Mouse (Mus musculus) hindbrain, embryonic 16.5 days (tissue): ENCODE results near the gene Adk. TPM values are rescaled to one million over a fixed set of nuclear protein-coding genes. Genes with fewer than 3 reads are reported as not detected.

Source experiments
- ATAC-seq: fragments of 200-750 bp; cut with Nextera tagmentation; 2 replicates; pipeline ENCODE4 v1.8.0; 2017; ENCODE audit warnings: moderate TSS enrichment, moderate library complexity
- H3K27ac ChIP-seq: fragments of 300-500 bp; sonication (generic); 2 replicates; pipeline ENCODE4 v1.5.1; 2014; ENCODE audit warnings: low read depth, mild to moderate bottlenecking, control low read depth, low read length, moderate library complexity
- H3K27me3 ChIP-seq: fragments of 300-500 bp; sonication (generic); replicated peaks from 2 replicates; pipeline ENCODE4 v1.6.1; 2014; ENCODE audit warnings: low read length; ENCODE audit not compliant: control insufficient read depth, insufficient read depth
- H3K36me3 ChIP-seq: fragments of 300-500 bp; sonication (generic); 2 replicates; pipeline ENCODE4 v1.6.1; 2014; ENCODE audit warnings: mild to moderate bottlenecking, low read length, moderate library complexity, mixed read lengths; ENCODE audit not compliant: control insufficient read depth, insufficient read depth
- H3K4me1 ChIP-seq: fragments of 300-500 bp; sonication (generic); 2 replicates; pipeline ENCODE4 v1.6.1; 2014; ENCODE audit warnings: low read depth, low read length; ENCODE audit not compliant: control insufficient read depth, insufficient read depth
- H3K4me2 ChIP-seq: fragments of 300-500 bp; sonication (generic); 2 replicates; pipeline ENCODE4 v1.6.1; 2014; ENCODE audit warnings: mild to moderate bottlenecking, low read length, control low read depth, moderate library complexity
- H3K4me3 ChIP-seq: fragments of 300-500 bp; sonication (generic); 2 replicates; pipeline ENCODE4 v1.5.1; 2014; ENCODE audit warnings: mild to moderate bottlenecking, low read length, control low read depth, moderate library complexity
- H3K9ac ChIP-seq: fragments of 300-500 bp; sonication (generic); 2 replicates; pipeline ENCODE4 v1.6.1; 2014; ENCODE audit warnings: low read depth, mild to moderate bottlenecking, control low read depth, low read length, moderate library complexity
- H3K9me3 ChIP-seq: fragments of 300-500 bp; sonication (generic); 2 replicates; pipeline ENCODE4 v1.6.1; 2014; ENCODE audit warnings: mild to moderate bottlenecking, low read length, moderate library complexity; ENCODE audit not compliant: control insufficient read depth
- WGBS: fragments of 180-500 bp; shearing (Covaris S2); extraction: QIAGEN DNeasy Blood & Tissue Kit; methylation state at CpG from one replicate; pipeline ENCODE4 v1.1.7; 2014; 5-methylcytosine and 5-hydroxymethylcytosine counted together
- polyA plus RNA-seq: library from polyadenylated mRNA; unstranded; fragments of >200 nt; fragmentation: Nextera tagmentation; extraction: Ambion mirVana; gene quantifications from 2 replicates; pipeline ENCODE4 v1.2.1, GENCODE M21; 2015

Adk gene
- polyA plus RNA-seq, 1 experiment from 2014 or later, result 45.9 TPM

DNA sequence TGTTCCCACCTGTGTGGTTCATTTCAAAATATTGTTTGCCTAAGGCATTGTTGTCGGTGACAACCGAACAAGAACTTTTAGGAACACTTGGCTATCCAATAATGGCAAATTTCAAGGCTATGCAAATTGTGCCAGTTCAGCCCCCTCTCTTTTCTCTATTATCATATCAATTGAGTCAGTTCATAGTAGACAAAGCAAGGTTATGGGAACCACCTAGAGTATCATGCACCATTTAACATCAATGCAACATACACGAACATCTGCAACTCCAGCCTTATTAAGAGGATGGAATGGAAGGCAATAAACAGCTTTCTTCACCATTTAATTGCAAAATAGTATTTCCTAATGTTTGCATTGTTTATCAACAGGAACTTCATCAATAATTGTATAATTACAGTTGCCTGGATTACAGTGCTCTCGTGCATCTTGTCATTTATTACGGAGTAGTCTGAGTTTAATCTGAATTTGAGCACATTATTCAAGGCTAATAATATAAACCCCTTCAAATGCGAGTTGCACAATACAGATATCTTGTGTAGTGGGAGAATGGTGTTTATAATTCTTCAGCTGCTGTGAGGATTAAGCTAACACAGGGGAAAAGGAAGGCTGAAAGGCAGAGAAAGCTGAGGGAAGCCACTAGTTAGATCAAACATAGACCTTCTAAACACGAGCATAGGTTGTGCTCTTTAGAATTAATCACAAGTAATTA, 358.5 kb downstream of the Adk start:
- 38% methylated on average over 7 of the region's 7 CpGs for WGBS
- H3K9ac ChIP-seq, result no peak overlapping the region
- no peaks in the 10 kb centered on the region; the same call in 1 of the 2 replicates for H3K27me3 ChIP-seq
- no peak overlapping the region for H3K4me3 ChIP-seq
- no peak overlapping the region for H3K27ac ChIP-seq
- no peak overlapping the region for H3K4me2 ChIP-seq
- H3K9me3 ChIP-seq, result 0 out of 2 replicates have a peak, but pooled peaks cover 2% of the 10 kb centered on the region
- H3K36me3 ChIP-seq, result no peaks in the 10 kb centered on the region
- no peak for ATAC-seq
- H3K4me1 ChIP-seq, result no peaks in the 10 kb centered on the region

DNA sequence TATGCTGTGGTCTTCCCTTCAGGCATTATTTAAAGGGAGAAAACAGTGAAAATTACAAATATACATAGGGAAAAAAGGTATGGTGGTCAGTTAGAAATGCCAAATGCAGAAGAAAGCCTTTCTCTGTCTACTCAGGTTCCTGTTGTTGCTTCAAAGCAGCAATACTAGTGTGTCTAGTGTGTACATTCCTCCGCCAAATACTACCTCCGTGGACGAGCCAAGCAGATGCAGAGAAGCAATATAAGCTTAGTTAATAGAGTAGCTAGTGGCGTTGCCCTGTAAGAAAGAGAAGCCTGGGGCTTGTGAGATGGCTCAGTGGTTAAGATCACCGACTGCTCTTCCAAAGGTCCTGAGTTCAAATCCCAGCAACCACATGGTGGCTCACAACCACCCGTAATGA, 359.1 kb downstream of the Adk start:
- no peak overlapping the region for H3K4me2 ChIP-seq
- H3K4me3 ChIP-seq, result no peak overlapping the region
- no peaks in the 10 kb centered on the region; the same call in 1 of the 2 replicates for H3K27me3 ChIP-seq
- ATAC-seq, result no peak
- H3K9me3 ChIP-seq, result 0 out of 2 replicates have a peak, but pooled peaks cover 2% of the 10 kb centered on the region
- H3K27ac ChIP-seq, result no peak overlapping the region
- no peaks in the 10 kb centered on the region for H3K36me3 ChIP-seq
- no peak overlapping the region for H3K9ac ChIP-seq
- H3K4me1 ChIP-seq, result no peaks in the 10 kb centered on the region
- 75% methylated on average over 6 of the region's 6 CpGs for WGBS

DNA sequence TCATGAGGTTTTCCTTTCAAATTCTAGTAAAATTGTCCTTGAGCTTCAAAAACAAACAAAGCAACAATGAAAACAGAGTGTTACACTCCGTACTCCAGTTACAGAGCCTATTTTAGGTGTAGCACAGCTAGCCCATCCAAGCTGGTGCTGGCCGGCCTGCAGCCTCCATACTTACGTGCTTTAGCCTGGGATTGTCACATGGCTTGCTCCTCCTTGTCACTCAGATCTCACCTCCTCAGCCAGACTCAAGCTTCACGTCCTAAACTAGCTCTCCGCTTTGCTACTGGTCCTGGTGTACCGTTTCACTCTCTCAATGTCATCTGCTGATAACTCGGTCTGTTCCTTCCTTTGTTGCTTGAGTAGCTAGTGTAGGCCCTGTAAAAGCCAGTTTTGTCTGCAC, 366.0 kb downstream of the Adk start:
- Histone ChIP-seq H3K4me3 (no peak overlapping the region), H3K36me3 (no peaks in the 10 kb centered on the region), H3K4me1 (no peaks in the 10 kb centered on the region), H3K9me3 (no peaks in the 10 kb centered on the region), H3K27ac (no peak overlapping the region), H3K4me2 (no peak overlapping the region), H3K9ac (no peak overlapping the region), H3K27me3 (no peaks in the 10 kb centered on the region; the same call in 1 of the 2 replicates)
- no peak for ATAC-seq
- 82% methylated on average over 7 of the region's 7 CpGs for WGBS

DNA sequence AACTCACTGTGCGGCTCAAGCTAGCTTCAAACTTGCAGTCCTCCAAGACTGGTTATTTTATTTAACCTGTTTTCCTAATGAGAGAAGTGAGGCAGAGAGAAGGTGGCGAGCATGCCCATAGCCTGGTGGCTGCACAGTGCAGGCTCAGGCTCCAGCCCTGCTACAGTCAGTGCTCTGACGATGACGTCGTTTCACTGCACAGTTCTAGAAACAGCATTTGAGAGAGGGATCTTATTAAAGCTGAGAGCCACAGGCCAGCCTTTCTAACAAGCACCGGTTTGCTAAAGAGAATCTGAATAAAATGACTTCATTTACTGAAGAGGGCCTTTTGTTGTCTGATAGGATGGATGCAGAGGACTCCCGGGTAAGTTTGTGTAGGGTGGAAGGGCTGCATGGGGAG, 375.0 kb downstream of the Adk start:
- peak; percentile 79; the same call in 1 of the 2 replicates for ATAC-seq
- no peak overlapping the region for H3K4me2 ChIP-seq
- 43% methylated on average over 7 of the region's 7 CpGs for WGBS
- no peaks in the 10 kb centered on the region for H3K4me1 ChIP-seq
- H3K27ac ChIP-seq, result no peak overlapping the region
- H3K27me3 ChIP-seq, result no peaks in the 10 kb centered on the region
- no peaks in the 10 kb centered on the region for H3K9me3 ChIP-seq
- no peak overlapping the region for H3K9ac ChIP-seq
- H3K4me3 ChIP-seq, result no peak overlapping the region
- no peaks in the 10 kb centered on the region for H3K36me3 ChIP-seq

DNA sequence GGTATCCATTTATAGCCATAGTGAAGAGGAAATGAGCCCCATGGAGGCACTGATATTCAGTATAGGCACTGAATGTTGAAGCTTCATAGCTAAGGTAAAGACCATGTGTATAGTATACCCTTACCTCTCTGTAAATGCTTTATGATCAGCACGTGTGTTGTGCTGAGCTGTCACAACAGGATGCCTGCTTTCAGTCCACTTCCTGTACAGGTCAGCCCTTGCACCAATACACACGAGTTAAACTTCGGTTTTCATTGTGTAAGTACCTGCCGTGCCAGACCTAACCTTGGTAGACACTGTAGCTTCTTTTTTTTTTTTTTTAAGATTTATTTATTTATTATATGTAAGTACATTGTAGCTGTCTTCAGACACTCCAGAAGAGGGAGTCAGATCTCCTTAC, 381.0 kb downstream of the Adk start:
- Histone ChIP-seq H3K4me1 (no peaks in the 10 kb centered on the region), H3K4me2 (no peak overlapping the region), H3K9me3 (no peaks in the 10 kb centered on the region), H3K9ac (no peak overlapping the region), H3K27ac (no peak overlapping the region), H3K36me3 (no peaks in the 10 kb centered on the region), H3K4me3 (no peak overlapping the region), H3K27me3 (no peaks in the 10 kb centered on the region)
- 91% methylated on average over 4 of the region's 4 CpGs for WGBS
- ATAC-seq, result no peak

DNA sequence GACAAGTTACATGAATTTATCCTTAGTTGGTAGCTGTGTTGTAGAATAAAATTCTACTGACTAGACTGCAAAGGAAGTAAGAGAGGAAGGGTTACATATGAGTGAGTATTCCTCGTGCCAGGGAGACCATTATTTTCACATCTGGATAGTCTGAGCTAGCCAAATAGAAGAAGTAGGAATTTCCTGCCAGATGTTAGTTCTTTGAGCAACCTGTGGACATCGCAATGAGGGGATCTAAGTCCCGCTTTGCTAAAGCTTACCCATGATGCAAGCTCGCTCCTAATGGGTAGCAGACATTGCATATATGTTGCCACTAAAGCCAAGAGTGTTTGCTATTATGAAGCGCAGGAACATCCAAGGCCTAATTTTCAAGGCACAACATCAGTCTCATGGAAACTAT, 381.6 kb downstream of the Adk start:
- no peaks in the 10 kb centered on the region for H3K36me3 ChIP-seq
- 87% methylated on average over 5 of the region's 5 CpGs for WGBS

DNA sequence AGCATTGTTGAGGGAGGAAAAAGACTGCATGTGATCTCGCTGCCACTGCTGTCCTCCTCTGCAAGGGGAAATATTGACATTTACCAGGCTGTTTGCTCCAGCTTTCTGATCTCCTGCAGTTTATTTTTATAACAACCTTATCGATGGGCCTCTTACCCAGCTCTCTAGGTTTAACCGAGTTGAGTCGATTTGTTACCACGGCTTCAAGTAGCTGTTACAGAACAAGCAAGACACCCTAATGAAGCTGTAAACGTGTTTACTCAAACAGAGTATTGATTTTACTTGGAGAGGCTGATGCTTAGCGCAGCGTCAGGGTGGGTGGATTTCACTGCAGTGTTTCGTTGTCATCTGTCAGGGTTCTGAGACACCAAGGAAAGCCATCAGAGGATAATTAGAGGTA, 382.3 kb downstream of the Adk start:
- WGBS, result 54% methylated on average over 9 of the region's 9 CpGs
- Histone ChIP-seq H3K27me3 (no peaks in the 10 kb centered on the region), H3K36me3 (no peaks in the 10 kb centered on the region), H3K9me3 (no peaks in the 10 kb centered on the region), H3K4me1 (no peaks in the 10 kb centered on the region), H3K27ac (no peak overlapping the region), H3K4me3 (no peak overlapping the region), H3K4me2 (no peak overlapping the region), H3K9ac (no peak overlapping the region)
- ATAC-seq, result no peak

More for the DNA sequence above, 381.6 kb downstream of the Adk start:
- Histone ChIP-seq H3K27me3 (no peaks in the 10 kb centered on the region), H3K4me1 (no peaks in the 10 kb centered on the region), H3K9ac (no peak overlapping the region), H3K27ac (no peak overlapping the region), H3K9me3 (no peaks in the 10 kb centered on the region), H3K4me3 (no peak overlapping the region), H3K4me2 (no peak overlapping the region)
- ATAC-seq, result no peak

DNA sequence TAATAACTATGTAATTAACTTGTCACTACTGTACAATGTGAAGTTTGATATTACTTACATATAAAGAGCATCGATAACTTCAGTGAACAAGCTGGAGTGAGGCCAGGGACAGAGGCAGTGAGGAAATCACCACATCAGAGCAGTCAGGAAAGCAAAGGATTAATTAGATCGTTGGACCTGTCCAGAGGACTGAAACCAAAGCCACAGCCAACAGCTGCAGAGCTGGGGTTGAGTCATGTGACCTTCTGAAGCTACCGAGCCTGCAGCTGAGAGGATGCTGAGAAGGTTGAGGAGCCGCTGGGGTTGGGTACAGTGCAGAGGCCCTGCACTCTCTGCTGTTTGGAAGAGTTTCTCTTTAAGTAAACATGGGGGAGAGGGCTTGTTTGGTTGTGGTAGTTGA, 387.4 kb downstream of the Adk start:
- ATAC-seq, result no peak
- Histone ChIP-seq H3K4me3 (no peak overlapping the region), H3K4me1 (no peaks in the 10 kb centered on the region), H3K36me3 (no peaks in the 10 kb centered on the region), H3K27ac (no peak overlapping the region), H3K9ac (no peak overlapping the region), H3K9me3 (no peaks in the 10 kb centered on the region), H3K4me2 (no peak overlapping the region), H3K27me3 (no peaks in the 10 kb centered on the region)
- WGBS, result 40% methylated on average over 4 of the region's 4 CpGs

DNA sequence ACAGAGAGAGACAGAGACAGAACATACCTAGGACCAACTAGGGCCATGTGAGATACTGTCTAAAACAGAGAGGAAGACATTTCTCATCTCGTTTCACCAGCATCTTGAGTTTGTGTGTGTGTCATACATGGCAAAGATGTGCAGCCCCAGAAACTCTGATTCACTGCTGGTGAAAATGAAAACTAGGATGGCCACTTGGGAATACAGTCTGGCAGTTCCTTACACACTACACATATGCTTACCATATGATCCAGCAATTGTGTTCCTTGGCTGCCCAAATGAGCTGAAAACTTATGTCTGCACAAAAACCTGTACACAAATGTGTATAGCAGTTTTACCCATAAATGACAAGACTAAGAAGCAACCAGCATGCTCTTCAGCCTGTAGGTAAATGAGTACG, 388.2 kb downstream of the Adk start:
- ATAC-seq, result no peak
- Histone ChIP-seq H3K27ac (no peak overlapping the region), H3K4me1 (no peaks in the 10 kb centered on the region), H3K27me3 (no peaks in the 10 kb centered on the region), H3K4me3 (no peak overlapping the region), H3K9me3 (no peaks in the 10 kb centered on the region), H3K9ac (no peak overlapping the region), H3K36me3 (no peaks in the 10 kb centered on the region), H3K4me2 (no peak overlapping the region)
- 92% methylated on average over 2 of the region's 2 CpGs for WGBS
